Mouse (Mus musculus): ENCODE measurements around the gene Sox8. TPM values are rescaled to one million over a fixed set of nuclear protein-coding genes. Genes with fewer than 3 reads are reported as not detected.

Gene Sox8
- total and polyA plus RNA-seq, 2 experiments from 2014 or later, result 22.6 to 26.6 TPM

- ATAC-seq, result peak; percentile 64
These were observed 13.7 kb downstream of the Sox8 start for GRCm38 (mm10) chr17:25556630-25557354.

GRCm38 (mm10) chr17:25555666-25556629, 14.5 kb downstream of the Sox8 start:
- 7% methylated on average over 29 of the region's 29 CpGs for WGBS

More at GRCm38 (mm10) chr17:25556630-25557354, 13.7 kb downstream of the Sox8 start:
- Histone ChIP-seq H3K4me3 (ENCODE audit: low read depth, low read length) (peak overlapping the region; percentile 28), H3K27me3 (ENCODE audit: insufficient read depth, low read length) (no peaks in the 10 kb centered on the region), H3K9ac (peak overlapping the region; percentile 46), H3K27ac (ENCODE audit: low read depth, low read length) (peak overlapping the region; percentile 76), H3K4me1 (ENCODE audit: insufficient read depth) (peaks cover 17% of the 10 kb centered on the region), H3K4me2 (ENCODE audit: low read depth) (peak overlapping the region; percentile 59), H3K36me3 (ENCODE audit: insufficient read depth) (no peaks in the 10 kb centered on the region), H3K9me3 (ENCODE audit: low read length) (no peaks in the 10 kb centered on the region)
- TF ChIP-seq CTCF (IDR thresholded peaks at IDR 0.05; ENCODE audit: low read depth), result peak; percentile 41; the same call in 1 of the 2 replicates
- 11% methylated on average over 21 of the region's 21 CpGs for WGBS
- peak; percentile 70 for DNase-seq

GRCm38 (mm10) chr17:25555159-25555558, 15.3 kb downstream of the Sox8 start:
- WGBS, result 69% methylated on average over 3 of the region's 3 CpGs
- no peak for ATAC-seq
- Histone ChIP-seq H3K9me3 (ENCODE audit: low read length) (no peaks in the 10 kb centered on the region), H3K4me2 (ENCODE audit: low read depth) (no peak overlapping the region), H3K36me3 (ENCODE audit: insufficient read depth) (no peaks in the 10 kb centered on the region), H3K4me1 (ENCODE audit: insufficient read depth) (peaks cover 13% of the 10 kb centered on the region), H3K27me3 (ENCODE audit: insufficient read depth, low read length) (no peaks in the 10 kb centered on the region), H3K27ac (ENCODE audit: low read depth, low read length) (peak overlapping the region; percentile 76; the same call in 1 of the 2 replicates), H3K9ac (0 out of 2 replicates have a peak overlapping the region, but pooled peaks have one; percentile 46), H3K4me3 (ENCODE audit: low read depth, low read length) (no peak overlapping the region)
- no peak for DNase-seq
- no peak for TF ChIP-seq CTCF (IDR thresholded peaks at IDR 0.05; ENCODE audit: low read depth)

More at GRCm38 (mm10) chr17:25555666-25556629, 14.5 kb downstream of the Sox8 start:
- Histone ChIP-seq H3K36me3 (ENCODE audit: insufficient read depth) (no peaks in the 10 kb centered on the region), H3K4me1 (ENCODE audit: insufficient read depth) (peaks cover 17% of the 10 kb centered on the region), H3K27ac (ENCODE audit: low read depth, low read length) (peak overlapping the region; percentile 76), H3K9ac (peak overlapping the region; percentile 46), H3K4me3 (ENCODE audit: low read depth, low read length) (peak overlapping the region; percentile 28), H3K9me3 (ENCODE audit: low read length) (no peaks in the 10 kb centered on the region), H3K4me2 (ENCODE audit: low read depth) (peak overlapping the region; percentile 59), H3K27me3 (ENCODE audit: insufficient read depth, low read length) (no peaks in the 10 kb centered on the region)
- DNase-seq (peak; percentile 73), ATAC-seq (peak; percentile 68)
- TF ChIP-seq CTCF (IDR thresholded peaks at IDR 0.05; ENCODE audit: low read depth), result no peak

- H3K36me3 ChIP-seq (ENCODE audit: insufficient read depth), result no peaks in the 10 kb centered on the region
- 91% methylated on average over 11 of the region's 11 CpGs for WGBS
These were observed 19.2 kb downstream of the Sox8 start for GRCm38 (mm10) chr17:25551313-25551712.

GRCm38 (mm10) chr17:25550020-25550419, 20.5 kb downstream of the Sox8 start:
- H3K27ac ChIP-seq (ENCODE audit: low read depth, low read length), result no peak overlapping the region
- ATAC-seq, result no peak
- H3K27me3 ChIP-seq (ENCODE audit: insufficient read depth, low read length), result no peaks in the 10 kb centered on the region
- no peak overlapping the region for H3K4me2 ChIP-seq (ENCODE audit: low read depth)
- no peaks in the 10 kb centered on the region for H3K9me3 ChIP-seq (ENCODE audit: low read length)
- no peak for TF ChIP-seq CTCF (IDR thresholded peaks at IDR 0.05; ENCODE audit: low read depth)
- no peaks in the 10 kb centered on the region for H3K36me3 ChIP-seq (ENCODE audit: insufficient read depth)
- H3K9ac ChIP-seq, result no peak overlapping the region
- no peaks in the 10 kb centered on the region for H3K4me1 ChIP-seq (ENCODE audit: insufficient read depth)
- DNase-seq, result no peak
- H3K4me3 ChIP-seq (ENCODE audit: low read depth, low read length), result no peak overlapping the region
- WGBS, result 72% methylated on average over 5 of the region's 5 CpGs

More at GRCm38 (mm10) chr17:25551313-25551712, 19.2 kb downstream of the Sox8 start:
- no peaks in the 10 kb centered on the region for H3K27me3 ChIP-seq (ENCODE audit: insufficient read depth, low read length)
- no peak overlapping the region for H3K9ac ChIP-seq
- no peak for ATAC-seq
- 0 out of 2 replicates have a peak, but pooled peaks cover 5% of the 10 kb centered on the region for H3K4me1 ChIP-seq (ENCODE audit: insufficient read depth)
- no peak for TF ChIP-seq CTCF (IDR thresholded peaks at IDR 0.05; ENCODE audit: low read depth)
- no peak overlapping the region for H3K4me3 ChIP-seq (ENCODE audit: low read depth, low read length)
- H3K4me2 ChIP-seq (ENCODE audit: low read depth), result no peak overlapping the region
- H3K9me3 ChIP-seq (ENCODE audit: low read length), result no peaks in the 10 kb centered on the region
- no peak overlapping the region for H3K27ac ChIP-seq (ENCODE audit: low read depth, low read length)
- DNase-seq, result no peak

- Histone ChIP-seq H3K27ac (ENCODE audit: low read depth, low read length) (no peak overlapping the region), H3K36me3 (ENCODE audit: insufficient read depth) (no peaks in the 10 kb centered on the region), H3K4me1 (ENCODE audit: insufficient read depth) (no peaks in the 10 kb centered on the region), H3K9me3 (ENCODE audit: low read length) (no peaks in the 10 kb centered on the region), H3K4me2 (ENCODE audit: low read depth) (no peak overlapping the region), H3K4me3 (ENCODE audit: low read depth, low read length) (no peak overlapping the region), H3K27me3 (ENCODE audit: insufficient read depth, low read length) (no peaks in the 10 kb centered on the region), H3K9ac (no peak overlapping the region)
- WGBS, result 40% methylated on average over 3 of the region's 3 CpGs
- DNase-seq, result no peak
- no peak for TF ChIP-seq CTCF (IDR thresholded peaks at IDR 0.05; ENCODE audit: low read depth)
- no peak for ATAC-seq
These were observed 23.5 kb downstream of the Sox8 start for GRCm38 (mm10) chr17:25547026-25547425.
